Mouse (Mus musculus) spleen, adult 2 months (tissue): ENCODE measurements around the gene Olfr156.

ENCODE experiments used
- CTCF ChIP-seq: fragments of 200-500 bp; IDR thresholded peaks from 2 replicates; pipeline ENCODE4 v1.5.1; 2011; ENCODE audit warnings: mild to moderate bottlenecking, inconsistent platforms; ENCODE audit not compliant: insufficient read depth, insufficient read length, insufficient replicate concordance; ENCODE audit errors: extremely low read depth
- POLR2A ChIP-seq: fragments of 200-500 bp; IDR thresholded peaks from 2 replicates; pipeline ENCODE4 v1.6.1; 2011; ENCODE audit warnings: low read depth, low read length, inconsistent platforms

DNA sequence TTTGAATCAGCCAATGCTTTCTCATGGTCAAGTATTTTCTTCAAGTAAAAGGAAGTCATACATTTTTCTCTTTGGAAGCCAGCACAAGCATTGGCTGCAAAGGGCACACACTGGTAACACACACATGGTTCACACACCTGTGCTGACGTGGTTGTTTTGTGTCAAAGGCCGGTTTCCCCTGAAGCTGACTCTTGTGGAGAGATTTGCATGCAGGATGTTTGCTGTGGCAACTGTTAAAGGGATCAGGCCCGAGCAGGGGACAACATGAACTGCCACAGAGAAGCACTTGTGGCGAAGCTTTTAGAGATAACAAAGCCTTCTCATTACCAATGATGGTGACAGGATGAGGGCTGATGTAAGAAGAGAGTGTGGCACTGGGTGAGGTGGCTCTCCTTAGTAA is 11.1 kb upstream of the Olfr156 start:
- TF ChIP-seq POLR2A (no peak), CTCF (no peak)
